Mouse (Mus musculus) cerebellum, adult (tissue): ENCODE data around the gene Stpg1.

Source experiments
- ATAC-seq: cut with Nextera tagmentation; 2 replicates; pipeline ENCODE4 v1.9.2; 2017; ENCODE audit warnings: mild to moderate bottlenecking, moderate library complexity, mixed read lengths; ENCODE audit not compliant: insufficient number of reproducible peaks, low FRiP score, low TSS enrichment

Stpg1 gene

DNA sequence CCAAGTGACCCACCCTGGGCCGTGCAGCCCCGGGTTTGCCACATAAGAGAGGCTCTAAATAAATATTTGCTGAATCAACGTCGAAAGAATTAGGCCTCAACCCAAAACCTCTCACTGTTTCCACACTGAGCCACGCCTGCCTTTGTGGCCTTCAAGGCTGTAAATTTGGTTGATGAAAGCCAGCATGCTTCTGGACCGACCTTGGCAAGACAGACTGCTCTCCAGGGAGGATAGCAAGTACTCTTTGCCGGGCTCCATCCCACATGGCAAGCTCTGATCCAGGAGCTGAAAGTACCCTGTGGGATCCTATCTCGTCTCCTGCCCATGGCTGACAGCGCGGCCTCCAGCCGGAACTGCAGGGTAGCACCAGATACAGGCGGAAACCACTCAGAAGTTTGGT is 14.9 kb downstream of the Stpg1 start:
- no peak for ATAC-seq

DNA sequence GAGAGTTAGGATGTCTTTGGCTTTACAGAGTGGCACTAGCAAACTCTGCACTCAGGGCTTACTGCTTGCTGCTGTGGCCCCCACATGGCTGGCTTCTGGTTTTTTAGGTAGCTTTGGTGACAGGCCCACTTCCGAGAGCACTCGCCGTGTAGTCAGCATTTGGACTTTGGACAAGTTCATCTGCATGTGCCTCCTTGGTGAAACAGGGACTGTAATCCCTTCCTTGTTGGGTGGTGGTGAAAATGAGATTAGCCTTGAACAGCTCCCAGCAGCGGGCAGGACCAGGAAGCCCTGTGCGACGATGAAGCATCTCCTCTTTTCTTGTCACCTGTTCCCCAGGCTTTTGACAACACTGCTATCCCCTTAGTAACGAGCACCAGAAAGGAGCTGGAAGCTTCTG is 19.3 kb downstream of the Stpg1 start:
- ATAC-seq: no peak

DNA sequence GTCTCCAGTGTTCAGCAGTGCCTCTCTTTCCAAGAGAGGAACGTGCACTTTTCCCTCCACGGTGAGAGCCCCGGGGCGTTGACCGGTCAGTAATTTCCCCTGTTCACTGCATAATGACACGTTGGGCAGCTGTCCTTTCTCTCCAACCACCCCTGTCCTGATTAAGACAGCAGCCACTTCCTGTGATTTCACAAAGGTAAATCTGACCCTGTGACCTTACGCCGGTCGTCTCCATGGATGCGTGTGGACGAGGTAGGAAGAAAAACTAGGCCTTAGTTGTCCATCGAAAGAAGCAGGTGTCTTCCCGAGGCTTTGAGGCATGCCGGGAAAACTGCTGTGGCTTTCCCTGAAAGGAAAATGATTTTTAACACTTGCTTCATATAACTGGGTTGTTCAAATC is 20.3 kb downstream of the Stpg1 start:
- ATAC-seq: no peak

DNA sequence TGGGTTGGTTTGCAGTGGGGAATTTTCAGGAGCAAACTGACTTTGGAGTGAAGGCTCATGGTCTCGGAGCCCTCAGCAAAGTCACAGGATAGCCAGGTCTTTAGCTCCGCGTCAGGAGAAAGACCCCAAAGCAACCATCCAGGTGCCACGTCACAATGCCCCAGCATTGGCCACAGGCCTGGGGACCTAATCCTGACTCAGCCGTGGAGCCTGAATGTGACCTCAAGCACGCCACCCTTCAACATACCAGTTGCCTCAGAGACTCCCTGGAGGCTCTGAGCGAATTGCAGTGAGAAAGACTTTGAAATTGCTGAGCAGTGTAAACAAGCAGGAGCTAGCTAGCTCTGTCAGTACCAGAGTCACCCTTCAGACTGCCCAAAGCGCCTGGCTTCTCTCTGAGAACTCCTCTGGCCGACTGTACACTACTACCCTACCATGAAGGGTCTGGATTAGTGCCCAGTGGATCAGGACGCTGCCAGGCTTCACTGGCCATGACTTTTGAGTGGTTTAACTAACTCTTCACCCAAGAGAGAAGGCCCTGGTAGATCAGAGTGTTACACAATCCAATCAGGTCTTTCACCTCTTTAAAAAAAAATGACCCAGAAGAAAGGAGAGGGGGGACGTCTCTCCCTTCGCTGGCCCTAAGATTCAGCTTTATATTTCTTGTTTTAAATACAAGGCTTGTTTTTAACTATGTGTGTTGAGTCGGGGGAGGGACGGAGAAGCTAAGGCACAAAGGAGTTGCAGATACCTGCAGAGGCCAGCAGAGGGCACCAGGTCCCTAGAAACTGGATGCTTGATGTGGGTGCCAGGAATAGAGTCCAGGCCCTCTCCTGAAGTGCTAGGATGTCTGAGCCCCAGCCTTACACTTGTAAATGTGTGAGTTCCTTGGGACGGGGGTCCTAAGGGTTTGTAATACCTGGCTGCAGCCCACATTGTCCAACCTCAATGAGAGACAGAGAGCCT is 22.0 kb downstream of the Stpg1 start:
- no peak for ATAC-seq

DNA sequence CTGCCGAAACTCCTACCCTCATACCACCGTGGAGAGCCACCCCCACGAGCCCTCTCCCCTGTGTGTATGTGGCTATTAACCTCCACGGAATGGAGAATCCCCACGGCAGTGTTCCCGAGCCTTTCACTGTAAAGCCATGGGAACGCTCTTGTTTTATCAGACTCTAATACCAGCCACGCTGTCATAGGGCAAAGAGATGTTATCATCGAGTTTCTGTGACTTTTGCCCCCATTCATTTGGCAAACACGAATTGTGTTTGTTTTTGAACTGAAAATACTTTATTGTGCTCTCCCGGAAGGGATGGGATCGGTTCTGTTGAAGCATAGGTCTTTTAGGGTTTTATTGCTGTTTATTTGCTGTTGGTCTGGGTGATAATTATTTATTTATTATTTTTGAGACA is 23.5 kb downstream of the Stpg1 start:
- no peak for ATAC-seq

DNA sequence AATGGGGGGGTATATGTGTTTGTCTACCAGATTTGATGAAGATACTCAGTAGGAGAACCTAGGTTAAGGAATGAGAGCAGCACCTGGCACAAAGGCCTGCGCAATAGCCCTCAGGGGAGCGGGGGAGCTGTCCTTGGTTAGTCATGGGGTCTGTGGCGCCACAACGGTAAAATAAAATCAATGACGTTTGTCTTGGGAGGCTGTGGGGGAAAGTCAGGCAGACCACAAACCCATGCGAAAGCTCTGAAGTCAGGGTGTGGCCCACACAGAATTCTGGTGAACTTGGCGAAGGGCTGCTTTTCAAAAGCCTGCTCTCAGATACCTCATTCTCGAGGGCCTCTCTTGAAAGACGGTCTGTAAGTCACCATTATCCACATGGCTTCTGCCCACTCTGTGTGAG is 25.8 kb downstream of the Stpg1 start:
- no peak for ATAC-seq

DNA sequence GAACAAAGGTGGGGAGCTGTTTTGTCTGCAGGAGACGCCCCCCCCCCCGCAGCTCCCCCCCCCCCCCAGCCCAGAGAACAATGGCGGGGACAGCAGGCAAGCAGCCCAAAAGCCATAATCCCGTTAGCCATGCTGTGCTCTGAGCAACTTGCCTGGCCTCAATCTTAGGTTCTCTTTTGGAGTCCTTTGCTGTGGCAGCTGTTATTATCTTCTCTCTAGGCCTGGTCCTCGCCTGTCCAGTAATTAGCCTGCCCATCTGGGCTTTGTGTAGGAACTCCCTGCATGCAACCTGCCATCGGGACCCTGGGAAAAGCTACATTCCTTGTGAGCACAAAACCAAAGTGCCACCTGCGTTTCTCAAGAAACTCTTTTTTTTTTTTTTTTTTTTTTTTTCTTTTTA is 29.3 kb downstream of the Stpg1 start:
- no peak for ATAC-seq

DNA sequence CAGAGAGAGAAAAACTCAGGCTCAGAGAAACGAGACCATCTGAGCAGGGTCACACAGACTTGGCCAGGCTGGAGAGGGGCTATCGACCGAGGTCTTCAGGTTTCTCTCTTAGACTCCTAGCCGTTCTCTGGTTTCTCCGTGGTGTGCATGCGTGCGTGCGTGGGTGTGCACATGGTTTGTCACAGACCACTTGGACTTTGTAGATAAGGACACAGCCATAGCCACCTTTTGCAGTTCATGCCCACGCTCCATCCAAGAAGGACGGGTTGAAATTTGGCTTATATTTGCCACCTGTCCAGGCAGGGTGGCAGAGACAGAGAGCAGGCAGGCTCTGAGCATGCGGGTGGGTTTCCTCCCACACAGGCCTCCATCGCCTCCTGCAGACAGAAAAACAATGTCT is 30.5 kb downstream of the Stpg1 start:
- ATAC-seq: no peak

DNA sequence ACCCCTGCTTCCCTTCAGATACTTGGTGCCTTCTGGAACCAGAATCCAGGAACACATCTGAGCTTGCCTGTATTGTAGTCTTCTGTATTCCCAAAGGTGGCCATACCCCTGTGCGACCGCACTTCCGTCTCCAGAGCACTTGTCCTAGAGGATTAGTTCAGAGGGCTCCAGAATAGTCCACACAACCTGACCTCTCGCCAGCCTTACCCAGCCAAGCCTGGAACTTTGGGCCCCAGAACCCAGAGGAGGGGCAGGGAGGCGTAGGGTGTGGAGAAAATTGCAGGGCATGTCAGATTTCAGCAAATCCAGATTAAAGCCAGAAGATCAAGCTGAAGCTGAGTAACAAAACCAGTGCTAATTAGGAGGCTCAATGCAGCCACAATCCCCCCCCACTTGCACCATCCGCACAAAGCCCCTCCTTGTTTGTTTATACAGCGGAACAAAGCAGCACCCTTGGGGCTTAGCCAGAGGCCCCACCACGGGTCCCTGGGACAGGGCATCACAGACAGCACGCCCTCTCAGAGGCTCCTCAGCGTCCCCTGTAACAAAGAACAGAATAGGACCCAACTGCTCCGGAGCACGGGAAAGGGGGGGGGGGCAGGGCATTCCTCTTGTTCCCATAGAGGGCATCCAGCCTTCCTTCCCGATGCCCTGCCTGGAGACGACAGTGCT is 31.6 kb downstream of the Stpg1 start:
- no peak for ATAC-seq

DNA sequence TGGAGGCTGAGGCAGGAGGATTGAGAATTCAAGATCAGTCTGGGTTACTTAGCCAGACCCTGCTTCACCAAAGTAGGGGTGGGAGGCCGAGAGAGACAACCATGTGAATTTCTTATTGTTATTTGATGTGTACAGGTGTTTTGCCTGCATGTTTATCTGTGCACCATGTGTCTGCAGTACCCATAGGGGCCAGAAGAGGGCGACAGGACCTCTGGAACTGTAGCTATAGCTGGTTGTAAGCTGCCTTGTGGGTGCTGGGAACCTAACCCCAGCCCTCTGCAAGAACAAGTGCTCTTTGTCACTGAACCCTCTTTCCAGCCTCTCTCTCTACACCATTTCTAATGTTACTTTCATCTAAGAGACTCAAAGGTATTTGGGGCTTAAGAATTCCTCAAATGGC is 35.7 kb downstream of the Stpg1 start:
- ATAC-seq: no peak

DNA sequence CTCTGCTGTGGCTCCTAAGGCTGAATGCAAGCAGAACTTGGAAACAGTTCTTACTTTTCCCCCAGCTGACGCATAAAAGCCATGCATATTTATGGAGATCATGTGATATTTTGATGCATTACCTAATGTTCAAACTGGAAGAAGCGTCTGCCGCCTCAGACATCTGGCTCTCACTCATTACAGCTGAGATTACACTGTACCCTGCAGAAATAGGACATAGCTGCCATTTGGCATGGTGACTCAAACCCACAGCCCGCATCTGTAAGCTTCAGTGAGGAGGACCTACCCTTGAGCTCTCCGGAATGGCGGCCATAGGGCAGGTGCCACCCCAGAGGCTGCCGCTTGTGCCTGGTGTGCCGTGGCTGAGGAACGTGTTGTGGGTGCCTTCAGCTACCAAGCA is 36.6 kb downstream of the Stpg1 start:
- ATAC-seq: no peak

DNA sequence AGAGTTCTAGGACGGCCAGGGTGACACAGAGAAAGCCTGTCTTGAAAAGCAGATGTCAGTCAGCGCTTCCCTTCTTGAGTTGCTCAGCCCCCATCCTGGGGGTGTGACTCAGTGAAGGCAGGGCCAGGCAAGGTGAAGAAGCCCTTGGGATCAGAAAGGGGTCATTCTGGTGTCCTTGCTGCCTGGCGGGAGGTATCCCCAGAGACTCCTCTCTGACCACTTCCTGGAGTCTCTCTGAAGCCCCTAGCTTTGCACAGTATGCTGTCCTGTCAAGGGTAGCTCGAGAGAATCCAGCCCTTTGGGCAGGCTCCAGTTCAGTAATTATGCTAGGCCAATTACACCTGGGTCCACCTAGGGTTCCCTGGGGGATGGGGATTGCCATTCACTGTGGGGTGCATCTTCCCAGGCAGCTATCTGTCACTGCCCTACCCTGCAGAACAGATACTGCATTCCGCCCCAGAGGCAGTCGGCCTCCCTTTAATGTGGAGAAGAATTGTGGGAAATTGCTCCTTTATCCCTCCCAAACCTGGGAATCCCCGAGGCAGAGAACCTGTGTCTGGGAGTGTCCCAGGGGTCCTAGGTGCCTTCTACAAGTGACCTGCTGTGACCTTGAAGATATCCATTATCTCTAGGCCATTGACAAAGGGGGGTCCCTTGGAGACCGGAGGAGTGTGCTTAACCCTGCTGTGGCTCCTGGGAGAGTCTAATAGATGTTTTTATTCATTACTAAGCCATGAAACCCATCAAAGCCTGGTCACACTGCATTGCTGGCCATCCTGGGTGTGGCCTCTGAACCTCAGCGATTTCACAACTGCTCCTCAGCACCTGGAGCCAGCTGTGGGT is 37.4 kb downstream of the Stpg1 start:
- no peak for ATAC-seq

DNA sequence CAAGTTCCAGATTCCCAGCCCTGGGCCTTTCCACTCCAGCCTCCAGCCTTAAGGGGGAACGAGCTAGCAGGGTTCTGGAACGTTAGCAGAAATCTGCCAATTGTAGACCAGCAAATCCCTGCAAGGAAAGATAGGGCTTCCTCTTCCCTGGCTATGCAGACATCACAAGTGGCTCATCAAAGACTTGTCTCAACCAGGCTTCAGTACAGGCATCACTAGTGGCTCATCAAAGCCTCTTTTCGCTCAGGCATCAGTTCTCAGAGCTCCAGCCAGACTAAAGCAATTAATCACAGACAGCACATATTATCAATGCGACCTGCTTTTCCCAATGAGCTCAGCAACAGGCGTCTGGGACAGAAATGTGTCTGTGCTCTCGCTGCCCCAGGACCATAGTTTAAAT is 38.4 kb downstream of the Stpg1 start:
- ATAC-seq: no peak

DNA sequence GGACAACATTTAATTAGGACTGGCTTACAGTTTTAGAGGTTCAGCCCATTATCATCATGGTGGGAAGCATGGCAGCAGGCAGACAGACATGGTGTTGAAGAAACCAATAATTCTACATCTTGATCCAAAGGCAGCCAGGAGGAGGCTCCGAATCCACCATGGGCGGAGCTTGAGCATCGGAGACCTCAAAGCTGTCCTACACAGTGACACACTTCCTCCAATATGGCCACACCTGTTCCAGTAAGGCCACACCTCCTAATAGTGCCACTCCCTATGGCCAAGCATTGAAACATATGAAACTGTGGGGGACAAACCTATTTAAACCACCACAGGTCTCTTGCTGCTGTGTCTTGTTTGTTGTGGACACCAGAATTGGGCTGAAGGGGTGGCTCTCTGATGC is 40.4 kb downstream of the Stpg1 start:
- ATAC-seq: no peak

DNA sequence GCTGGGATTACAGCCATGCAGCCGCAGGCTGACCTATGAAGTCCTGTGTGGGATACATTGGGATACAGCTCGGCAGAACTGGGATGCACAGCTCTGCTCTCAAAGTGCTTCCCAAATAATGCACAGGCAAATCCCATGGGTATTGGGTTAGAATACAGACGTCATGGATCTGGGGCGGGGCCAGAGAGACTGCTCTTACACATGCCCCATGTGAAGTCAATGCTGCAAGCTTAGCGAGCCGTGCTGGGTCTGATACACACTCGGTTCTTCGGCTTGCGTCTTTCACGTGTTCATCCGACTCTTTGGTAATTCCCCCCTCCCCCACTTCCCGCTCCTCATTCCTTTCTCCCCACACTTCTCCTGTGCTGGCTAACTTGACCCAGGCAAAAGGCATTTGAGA is 44.5 kb downstream of the Stpg1 start:
- no peak for ATAC-seq

DNA sequence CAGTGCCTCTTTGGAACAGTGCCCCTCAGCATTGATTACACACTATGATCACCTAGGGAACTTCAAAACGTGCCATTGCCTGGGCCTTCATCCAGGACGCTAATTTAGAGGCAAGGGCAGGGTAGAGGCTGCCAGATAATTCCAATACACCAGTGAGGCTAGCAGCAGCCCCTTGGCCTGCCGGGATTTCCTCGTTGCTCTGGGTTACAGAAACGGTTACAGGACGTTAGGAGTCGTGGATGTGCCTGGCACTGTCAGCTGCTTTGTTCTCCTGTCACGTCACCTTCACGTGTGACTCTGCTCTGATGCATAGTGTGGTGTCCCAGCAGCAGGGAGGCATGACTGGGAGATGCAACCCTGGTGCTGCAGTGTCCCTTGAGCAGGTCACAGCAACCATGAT is 45.5 kb downstream of the Stpg1 start:
- ATAC-seq: no peak

DNA sequence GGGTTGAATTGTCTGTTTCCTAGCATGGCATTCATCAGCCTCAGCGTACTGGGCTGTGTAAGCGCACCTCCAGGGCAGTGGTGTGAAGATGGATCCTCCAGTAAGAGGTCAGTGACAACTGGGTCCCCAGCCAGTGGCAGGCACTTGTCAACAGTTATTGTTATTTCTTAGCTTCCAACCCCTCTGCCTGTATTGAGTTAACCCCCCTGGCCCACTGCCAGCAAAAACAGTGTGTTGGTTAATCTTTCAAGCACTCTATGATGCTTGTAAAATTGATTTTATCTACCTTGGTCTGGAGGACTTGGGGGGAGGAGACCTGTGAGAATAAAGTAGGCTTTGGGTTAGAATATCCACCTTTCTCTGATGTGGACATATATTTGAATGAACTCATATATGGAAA is 49.7 kb downstream of the Stpg1 start:
- no peak for ATAC-seq

DNA sequence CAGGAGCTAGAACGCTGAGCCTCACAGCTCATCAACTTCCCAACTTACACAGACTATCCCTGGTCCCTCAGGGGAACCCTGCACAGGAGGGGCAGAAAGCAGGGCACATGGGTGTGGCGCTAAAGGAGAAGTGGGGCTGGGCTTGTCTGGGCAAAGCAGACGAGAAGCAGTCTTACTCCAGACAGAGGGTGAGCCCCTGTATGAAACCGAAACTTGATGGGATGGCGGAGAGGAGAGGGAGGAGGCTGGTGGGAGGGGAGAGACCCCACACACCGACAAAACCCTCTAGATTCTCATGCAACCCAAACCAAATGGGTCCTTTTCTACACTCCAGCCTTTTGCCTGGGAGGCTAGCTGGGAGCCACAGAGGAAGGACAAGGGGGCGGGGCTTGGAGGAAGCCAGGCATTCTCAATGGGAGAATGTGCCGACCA is 50.5 kb downstream of the Stpg1 start:
- no peak for ATAC-seq

DNA sequence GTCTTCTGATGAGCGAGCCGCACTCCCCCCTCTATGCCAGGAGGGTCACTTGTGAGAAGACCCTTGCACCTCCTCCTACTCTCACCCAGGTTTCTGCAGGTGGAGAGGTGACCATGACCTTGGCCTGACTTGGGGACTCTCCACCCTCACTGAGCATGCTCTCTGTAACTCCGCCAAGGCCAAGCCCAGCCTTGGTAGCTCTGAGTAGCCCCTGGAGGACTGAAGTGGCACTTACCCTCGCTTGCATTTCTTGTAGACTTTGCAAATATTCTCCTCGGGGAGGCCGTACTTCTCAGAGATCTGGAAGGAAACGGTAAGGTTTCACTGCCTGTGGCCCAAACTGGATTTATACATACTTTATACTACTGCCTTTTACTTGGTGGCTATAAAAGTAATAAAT is 51.4 kb downstream of the Stpg1 start:
- no peak for ATAC-seq

DNA sequence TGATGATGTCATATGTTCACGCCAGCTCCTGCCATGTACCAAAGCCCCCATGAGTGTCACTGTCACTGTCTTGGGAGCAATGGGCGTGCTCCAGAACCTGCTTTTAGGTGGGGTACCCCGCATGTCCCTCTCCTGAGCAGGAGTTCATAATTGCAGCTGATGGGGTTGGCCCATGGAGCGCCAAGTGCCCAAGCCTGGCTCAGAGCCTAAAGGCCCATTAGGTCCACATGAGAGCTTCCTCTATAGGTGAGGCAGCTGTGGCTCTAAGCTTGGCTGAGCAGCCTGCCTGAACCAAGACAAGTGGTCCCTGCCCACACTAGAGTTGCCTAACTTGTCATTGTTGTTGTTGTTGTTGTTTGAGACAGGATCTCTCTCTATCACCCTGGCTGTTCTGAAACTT is 52.2 kb downstream of the Stpg1 start:
- no peak for ATAC-seq

DNA sequence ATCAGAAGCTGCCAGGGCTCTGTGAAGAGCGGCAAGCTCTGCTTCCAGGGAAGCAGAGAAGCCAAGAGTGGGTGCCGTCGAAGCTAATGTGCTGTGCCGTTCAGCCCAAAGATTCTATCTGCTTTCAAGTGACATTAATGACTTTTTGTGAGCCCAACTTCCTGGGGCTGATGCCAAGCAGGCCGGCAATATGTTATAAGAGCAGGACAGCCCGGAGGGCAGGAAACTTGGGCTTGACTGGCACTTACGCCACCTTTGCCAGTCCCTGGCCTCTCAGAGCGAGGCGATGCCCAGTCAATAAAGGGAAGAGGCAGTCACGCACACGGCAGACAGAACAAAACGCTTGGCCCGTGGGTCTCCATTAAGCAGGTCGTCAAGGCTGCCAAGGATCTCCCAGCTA is 53.0 kb downstream of the Stpg1 start:
- ATAC-seq: no peak
